Mouse (Mus musculus): ENCODE data around the gene Enc1. TPM values are rescaled to one million over a fixed set of nuclear protein-coding genes. Genes with fewer than 3 reads are reported as not detected.
"Not testable (repeated sequence)": the region's sequence is repeated elsewhere in the genome, so short reads cannot be mapped to it uniquely, and the experiment has no call there.

The Enc1 gene
- polyA plus RNA-seq, 1 experiment from 2014 or later: 18.4 TPM

GRCm38 (mm10) chr13:97262676-97263075 lies 21.8 kb downstream of the Enc1 start:
- Histone ChIP-seq H3K4me3 (ENCODE audit: low read depth, low read length) (no peak overlapping the region), H3K4me1 (ENCODE audit: control insufficient read depth, insufficient read depth, low read length) (peaks cover 14% of the 10 kb centered on the region), H3K9me3 (ENCODE audit: control insufficient read depth, low read length) (no peaks in the 10 kb centered on the region), H3K36me3 (ENCODE audit: control insufficient read depth, insufficient read depth, low read length) (no peaks in the 10 kb centered on the region), H3K4me2 (no peak overlapping the region), H3K9ac (ENCODE audit: low read length) (no peak overlapping the region), H3K27me3 (ENCODE audit: control insufficient read depth, insufficient read depth, low read length) (no peaks in the 10 kb centered on the region), H3K27ac (ENCODE audit: low read depth, low read length) (no peak overlapping the region)
- 84% methylated on average over 10 of the region's 10 CpGs for WGBS
- ATAC-seq (ENCODE audit: low FRiP score) (no peak), DNase-seq (ENCODE audit: low spot score, missing footprints) (peak; percentile 74)

GRCm38 (mm10) chr13:97265534-97265933 lies 24.6 kb downstream of the Enc1 start:
- not testable (repeated sequence) for H3K27ac ChIP-seq (ENCODE audit: low read depth, low read length); H3K4me2 ChIP-seq; H3K36me3 ChIP-seq (ENCODE audit: control insufficient read depth, insufficient read depth, low read length); H3K4me1 ChIP-seq (ENCODE audit: control insufficient read depth, insufficient read depth, low read length); H3K4me3 ChIP-seq (ENCODE audit: low read depth, low read length); H3K9ac ChIP-seq (ENCODE audit: low read length); H3K27me3 ChIP-seq (ENCODE audit: control insufficient read depth, insufficient read depth, low read length); ATAC-seq (ENCODE audit: low FRiP score); H3K9me3 ChIP-seq (ENCODE audit: control insufficient read depth, low read length)
- DNase-seq (ENCODE audit: low spot score, missing footprints): peak; percentile 31
- 88% methylated on average over 6 of the region's 6 CpGs for WGBS

- H3K9ac ChIP-seq (ENCODE audit: low read length): no peak overlapping the region
- no peak overlapping the region for H3K4me3 ChIP-seq (ENCODE audit: low read depth, low read length)
- no peaks in the 10 kb centered on the region for H3K9me3 ChIP-seq (ENCODE audit: control insufficient read depth, low read length)
- no peaks in the 10 kb centered on the region for H3K27me3 ChIP-seq (ENCODE audit: control insufficient read depth, insufficient read depth, low read length)
- no peaks in the 10 kb centered on the region for H3K36me3 ChIP-seq (ENCODE audit: control insufficient read depth, insufficient read depth, low read length)
- WGBS: 87% methylated on average over 2 of the region's 2 CpGs
- no peaks in the 10 kb centered on the region for H3K4me1 ChIP-seq (ENCODE audit: control insufficient read depth, insufficient read depth, low read length)
- no peak overlapping the region for H3K27ac ChIP-seq (ENCODE audit: low read depth, low read length)
- DNase-seq (ENCODE audit: low spot score, missing footprints) (no peak), ATAC-seq (ENCODE audit: low FRiP score) (no peak)
- no peak overlapping the region for H3K4me2 ChIP-seq
Measured at GRCm38 (mm10) chr13:97270723-97271122, 29.8 kb downstream of the Enc1 start.

GRCm38 (mm10) chr13:97271641-97272040 lies 30.7 kb downstream of the Enc1 start:
- no peak overlapping the region for H3K4me3 ChIP-seq (ENCODE audit: low read depth, low read length)
- WGBS: 82% methylated on average over 6 of the region's 6 CpGs
- H3K4me2 ChIP-seq: no peak overlapping the region
- no peaks in the 10 kb centered on the region for H3K9me3 ChIP-seq (ENCODE audit: control insufficient read depth, low read length)
- DNase-seq (ENCODE audit: low spot score, missing footprints): peak; percentile 41
- no peak for ATAC-seq (ENCODE audit: low FRiP score)
- no peaks in the 10 kb centered on the region; the same call in 1 of the 2 replicates for H3K4me1 ChIP-seq (ENCODE audit: control insufficient read depth, insufficient read depth, low read length)
- no peaks in the 10 kb centered on the region for H3K36me3 ChIP-seq (ENCODE audit: control insufficient read depth, insufficient read depth, low read length)
- H3K9ac ChIP-seq (ENCODE audit: low read length): no peak overlapping the region
- no peak overlapping the region for H3K27ac ChIP-seq (ENCODE audit: low read depth, low read length)
- no peaks in the 10 kb centered on the region for H3K27me3 ChIP-seq (ENCODE audit: control insufficient read depth, insufficient read depth, low read length)

GRCm38 (mm10) chr13:97274757-97275156 lies 33.9 kb downstream of the Enc1 start:
- H3K4me2 ChIP-seq: no peak overlapping the region
- H3K9me3 ChIP-seq (ENCODE audit: control insufficient read depth, low read length): no peaks in the 10 kb centered on the region
- H3K4me1 ChIP-seq (ENCODE audit: control insufficient read depth, insufficient read depth, low read length): no peaks in the 10 kb centered on the region; the same call in 1 of the 2 replicates
- DNase-seq (ENCODE audit: low spot score, missing footprints): peak; percentile 54
- no peak for ATAC-seq (ENCODE audit: low FRiP score)
- H3K27me3 ChIP-seq (ENCODE audit: control insufficient read depth, insufficient read depth, low read length): no peaks in the 10 kb centered on the region; the same call in 1 of the 2 replicates
- H3K27ac ChIP-seq (ENCODE audit: low read depth, low read length): no peak overlapping the region
- H3K9ac ChIP-seq (ENCODE audit: low read length): no peak overlapping the region
- 79% methylated on average over 3 of the region's 3 CpGs for WGBS
- H3K36me3 ChIP-seq (ENCODE audit: control insufficient read depth, insufficient read depth, low read length): no peaks in the 10 kb centered on the region
- H3K4me3 ChIP-seq (ENCODE audit: low read depth, low read length): no peak overlapping the region

- Histone ChIP-seq H3K4me1 (ENCODE audit: control insufficient read depth, insufficient read depth, low read length) (no peaks in the 10 kb centered on the region; the same call in 1 of the 2 replicates), H3K36me3 (ENCODE audit: control insufficient read depth, insufficient read depth, low read length) (no peaks in the 10 kb centered on the region), H3K27ac (ENCODE audit: low read depth, low read length) (no peak overlapping the region), H3K4me3 (ENCODE audit: low read depth, low read length) (no peak overlapping the region), H3K27me3 (ENCODE audit: control insufficient read depth, insufficient read depth, low read length) (no peaks in the 10 kb centered on the region; the same call in 1 of the 2 replicates), H3K4me2 (no peak overlapping the region), H3K9ac (ENCODE audit: low read length) (no peak overlapping the region), H3K9me3 (ENCODE audit: control insufficient read depth, low read length) (no peaks in the 10 kb centered on the region)
- 85% methylated on average over 10 of the region's 10 CpGs for WGBS
- no peak for ATAC-seq (ENCODE audit: low FRiP score)
- no peak for DNase-seq (ENCODE audit: low spot score, missing footprints)
Measured at GRCm38 (mm10) chr13:97275482-97275881, 34.6 kb downstream of the Enc1 start.

- no peak for ATAC-seq (ENCODE audit: low FRiP score)
- Histone ChIP-seq H3K4me1 (ENCODE audit: control insufficient read depth, insufficient read depth, low read length) (peaks cover 10% of the 10 kb centered on the region), H3K9ac (ENCODE audit: low read length) (0 out of 2 replicates have a peak overlapping the region, but pooled peaks have one; percentile 34), H3K9me3 (ENCODE audit: control insufficient read depth, low read length) (no peaks in the 10 kb centered on the region), H3K27me3 (ENCODE audit: control insufficient read depth, insufficient read depth, low read length) (peaks cover 2% of the 10 kb centered on the region; the same call in 1 of the 2 replicates), H3K4me2 (peak overlapping the region; percentile 22; the same call in 1 of the 2 replicates), H3K36me3 (ENCODE audit: control insufficient read depth, insufficient read depth, low read length) (no peaks in the 10 kb centered on the region), H3K27ac (ENCODE audit: low read depth, low read length) (no peak overlapping the region), H3K4me3 (ENCODE audit: low read depth, low read length) (no peak overlapping the region)
- 14% methylated on average over 26 of the region's 26 CpGs for WGBS
- peak; percentile 91 for DNase-seq (ENCODE audit: low spot score, missing footprints)
Measured at GRCm38 (mm10) chr13:97282051-97282910, 41.4 kb downstream of the Enc1 start.

GRCm38 (mm10) chr13:97282911-97283281 lies 42.0 kb downstream of the Enc1 start:
- Histone ChIP-seq H3K4me1 (ENCODE audit: control insufficient read depth, insufficient read depth, low read length) (peaks cover 10% of the 10 kb centered on the region), H3K27ac (ENCODE audit: low read depth, low read length) (no peak overlapping the region)

GRCm38 (mm10) chr13:97287046-97287445 lies 46.1 kb downstream of the Enc1 start:
- Histone ChIP-seq H3K4me1 (ENCODE audit: control insufficient read depth, insufficient read depth, low read length) (peaks cover 22% of the 10 kb centered on the region), H3K4me2 (no peak overlapping the region), H3K9ac (ENCODE audit: low read length) (no peak overlapping the region), H3K4me3 (ENCODE audit: low read depth, low read length) (no peak overlapping the region), H3K9me3 (ENCODE audit: control insufficient read depth, low read length) (no peaks in the 10 kb centered on the region), H3K27me3 (ENCODE audit: control insufficient read depth, insufficient read depth, low read length) (0 out of 2 replicates have a peak, but pooled peaks cover 2% of the 10 kb centered on the region), H3K36me3 (ENCODE audit: control insufficient read depth, insufficient read depth, low read length) (no peaks in the 10 kb centered on the region), H3K27ac (ENCODE audit: low read depth, low read length) (no peak overlapping the region)
- no peak for ATAC-seq (ENCODE audit: low FRiP score)
- no peak for DNase-seq (ENCODE audit: low spot score, missing footprints)
- WGBS: 91% methylated on average over 3 of the region's 3 CpGs

More at GRCm38 (mm10) chr13:97282911-97283281, 42.0 kb downstream of the Enc1 start:
- H3K4me2 ChIP-seq: no peak overlapping the region
- no peaks in the 10 kb centered on the region for H3K9me3 ChIP-seq (ENCODE audit: control insufficient read depth, low read length)
- no peaks in the 10 kb centered on the region for H3K36me3 ChIP-seq (ENCODE audit: control insufficient read depth, insufficient read depth, low read length)
- DNase-seq (ENCODE audit: low spot score, missing footprints) (no peak), ATAC-seq (ENCODE audit: low FRiP score) (no peak)
- 6% methylated on average over 9 of the region's 9 CpGs for WGBS
- no peak overlapping the region for H3K9ac ChIP-seq (ENCODE audit: low read length)
- peaks cover 2% of the 10 kb centered on the region; the same call in 1 of the 2 replicates for H3K27me3 ChIP-seq (ENCODE audit: control insufficient read depth, insufficient read depth, low read length)
- no peak overlapping the region for H3K4me3 ChIP-seq (ENCODE audit: low read depth, low read length)

All from midbrain, embryonic 11.5 days (tissue).